Mouse (Mus musculus): ENCODE results near the gene Ptprn2. TPM values are rescaled to one million over a fixed set of nuclear protein-coding genes. Genes with fewer than 3 reads are reported as not detected.

Gene Ptprn2
- polyA plus RNA-seq, 1 experiment from 2014 or later, result 0.08 TPM

- H3K4me3 ChIP-seq, result no peak overlapping the region
- no peaks in the 10 kb centered on the region for H3K36me3 ChIP-seq
- 66% methylated on average over 5 of the region's 5 CpGs for WGBS
- no peak overlapping the region for H3K9ac ChIP-seq
- no peak overlapping the region for H3K27ac ChIP-seq
- 0 out of 2 replicates have a peak, but pooled peaks cover 4% of the 10 kb centered on the region for H3K4me1 ChIP-seq
- no peaks in the 10 kb centered on the region for H3K9me3 ChIP-seq
- H3K4me2 ChIP-seq, result no peak overlapping the region
- no peaks in the 10 kb centered on the region; the same call in 1 of the 2 replicates for H3K27me3 ChIP-seq
- ATAC-seq (ENCODE audit: insufficient number of reproducible peaks, insufficient read depth, low FRiP score, low TSS enrichment, low read depth), result no peak
These were observed 542.9 kb downstream of the Ptprn2 start for GRCm38 (mm10) chr12:117028333-117028961.

GRCm38 (mm10) chr12:117033172-117033571 is 547.7 kb downstream of the Ptprn2 start:
- Histone ChIP-seq H3K4me3 (no peak overlapping the region), H3K4me2 (no peak overlapping the region), H3K27me3 (no peaks in the 10 kb centered on the region), H3K9ac (no peak overlapping the region), H3K27ac (no peak overlapping the region), H3K4me1 (no peaks in the 10 kb centered on the region), H3K36me3 (no peaks in the 10 kb centered on the region), H3K9me3 (no peaks in the 10 kb centered on the region)
- no peak for ATAC-seq (ENCODE audit: insufficient number of reproducible peaks, insufficient read depth, low FRiP score, low TSS enrichment, low read depth)
- 93% methylated on average over 1 of the region's 1 CpGs for WGBS

- H3K9me3 ChIP-seq, result no peaks in the 10 kb centered on the region
- no peak overlapping the region for H3K27ac ChIP-seq
- H3K36me3 ChIP-seq, result no peaks in the 10 kb centered on the region
- H3K9ac ChIP-seq, result no peak overlapping the region
- H3K4me3 ChIP-seq, result no peak overlapping the region
- ATAC-seq (ENCODE audit: insufficient number of reproducible peaks, insufficient read depth, low FRiP score, low TSS enrichment, low read depth), result no peak
- 91% methylated on average over 3 of the region's 3 CpGs for WGBS
- H3K4me1 ChIP-seq, result no peaks in the 10 kb centered on the region
- no peaks in the 10 kb centered on the region for H3K27me3 ChIP-seq
- no peak overlapping the region for H3K4me2 ChIP-seq
These were observed 549.0 kb downstream of the Ptprn2 start for GRCm38 (mm10) chr12:117034506-117034905.

GRCm38 (mm10) chr12:117035243-117035642 is 549.7 kb downstream of the Ptprn2 start:
- 0 out of 2 replicates have a peak, but pooled peaks have one; percentile 41 for ATAC-seq (ENCODE audit: insufficient number of reproducible peaks, insufficient read depth, low FRiP score, low TSS enrichment, low read depth)

GRCm38 (mm10) chr12:117039411-117039810 is 553.9 kb downstream of the Ptprn2 start:
- Histone ChIP-seq H3K27me3 (no peaks in the 10 kb centered on the region), H3K27ac (no peak overlapping the region), H3K4me2 (no peak overlapping the region), H3K9ac (no peak overlapping the region), H3K4me3 (no peak overlapping the region), H3K9me3 (peaks cover 4% of the 10 kb centered on the region; the same call in 1 of the 2 replicates), H3K4me1 (0 out of 2 replicates have a peak, but pooled peaks cover 4% of the 10 kb centered on the region), H3K36me3 (no peaks in the 10 kb centered on the region)
- 47% methylated on average over 3 of the region's 3 CpGs for WGBS
- ATAC-seq (ENCODE audit: insufficient number of reproducible peaks, insufficient read depth, low FRiP score, low TSS enrichment, low read depth), result no peak

More at GRCm38 (mm10) chr12:117035243-117035642, 549.7 kb downstream of the Ptprn2 start:
- H3K27ac ChIP-seq, result no peak overlapping the region
- no peak overlapping the region for H3K4me2 ChIP-seq
- H3K9me3 ChIP-seq, result no peaks in the 10 kb centered on the region
- no peak overlapping the region for H3K9ac ChIP-seq
- H3K36me3 ChIP-seq, result no peaks in the 10 kb centered on the region
- no peaks in the 10 kb centered on the region for H3K27me3 ChIP-seq
- WGBS, result 9% methylated on average over 2 of the region's 2 CpGs
- H3K4me3 ChIP-seq, result no peak overlapping the region
- no peaks in the 10 kb centered on the region for H3K4me1 ChIP-seq

- H3K27ac ChIP-seq, result no peak overlapping the region
- 92% methylated on average over 2 of the region's 2 CpGs for WGBS
- H3K9ac ChIP-seq, result no peak overlapping the region
- no peaks in the 10 kb centered on the region for H3K27me3 ChIP-seq
- 0 out of 2 replicates have a peak, but pooled peaks cover 4% of the 10 kb centered on the region for H3K4me1 ChIP-seq
- no peak overlapping the region for H3K4me2 ChIP-seq
- ATAC-seq (ENCODE audit: insufficient number of reproducible peaks, insufficient read depth, low FRiP score, low TSS enrichment, low read depth), result no peak
- no peaks in the 10 kb centered on the region for H3K36me3 ChIP-seq
- H3K9me3 ChIP-seq, result peaks cover 4% of the 10 kb centered on the region; the same call in 1 of the 2 replicates
- no peak overlapping the region for H3K4me3 ChIP-seq
These were observed 555.9 kb downstream of the Ptprn2 start for GRCm38 (mm10) chr12:117041409-117041808.

- H3K4me2 ChIP-seq, result no peak overlapping the region
- H3K27ac ChIP-seq, result no peak overlapping the region
- H3K9ac ChIP-seq, result no peak overlapping the region
- WGBS, result 73% methylated on average over 7 of the region's 7 CpGs
- H3K9me3 ChIP-seq, result peaks cover 4% of the 10 kb centered on the region; the same call in 1 of the 2 replicates
- ATAC-seq (ENCODE audit: insufficient number of reproducible peaks, insufficient read depth, low FRiP score, low TSS enrichment, low read depth), result no peak
- no peaks in the 10 kb centered on the region for H3K36me3 ChIP-seq
- no peaks in the 10 kb centered on the region for H3K27me3 ChIP-seq
- no peak overlapping the region for H3K4me3 ChIP-seq
- 0 out of 2 replicates have a peak, but pooled peaks cover 4% of the 10 kb centered on the region for H3K4me1 ChIP-seq
These were observed 557.2 kb downstream of the Ptprn2 start for GRCm38 (mm10) chr12:117042706-117043105.

- Histone ChIP-seq H3K9ac (no peak overlapping the region), H3K27ac (no peak overlapping the region), H3K4me1 (0 out of 2 replicates have a peak, but pooled peaks cover 4% of the 10 kb centered on the region), H3K36me3 (no peaks in the 10 kb centered on the region), H3K4me2 (no peak overlapping the region), H3K27me3 (no peaks in the 10 kb centered on the region), H3K4me3 (no peak overlapping the region), H3K9me3 (no peaks in the 10 kb centered on the region)
- no peak for ATAC-seq (ENCODE audit: insufficient number of reproducible peaks, insufficient read depth, low FRiP score, low TSS enrichment, low read depth)
- 11% methylated on average over 3 of the region's 3 CpGs for WGBS
These were observed 562.1 kb downstream of the Ptprn2 start for GRCm38 (mm10) chr12:117047384-117048251.

- H3K9ac ChIP-seq, result no peak overlapping the region
- no peak overlapping the region for H3K4me3 ChIP-seq
- no peaks in the 10 kb centered on the region for H3K9me3 ChIP-seq
- ATAC-seq (ENCODE audit: insufficient number of reproducible peaks, insufficient read depth, low FRiP score, low TSS enrichment, low read depth), result no peak
- peaks cover 9% of the 10 kb centered on the region; the same call in 1 of the 2 replicates for H3K4me1 ChIP-seq
- H3K27ac ChIP-seq, result no peak overlapping the region
- H3K27me3 ChIP-seq, result no peaks in the 10 kb centered on the region
- WGBS, result 88% methylated on average over 10 of the region's 10 CpGs
- no peaks in the 10 kb centered on the region for H3K36me3 ChIP-seq
- no peak overlapping the region for H3K4me2 ChIP-seq
These were observed 564.3 kb downstream of the Ptprn2 start for GRCm38 (mm10) chr12:117049829-117050228.

GRCm38 (mm10) chr12:117053223-117053850 is 567.8 kb downstream of the Ptprn2 start:
- ATAC-seq (ENCODE audit: insufficient number of reproducible peaks, insufficient read depth, low FRiP score, low TSS enrichment, low read depth), result no peak
- Histone ChIP-seq H3K27ac (no peak overlapping the region), H3K4me3 (no peak overlapping the region), H3K4me2 (peak overlapping the region; percentile 46), H3K9me3 (no peaks in the 10 kb centered on the region), H3K9ac (no peak overlapping the region), H3K27me3 (no peaks in the 10 kb centered on the region), H3K36me3 (no peaks in the 10 kb centered on the region), H3K4me1 (peaks cover 9% of the 10 kb centered on the region; the same call in 1 of the 2 replicates)
- 73% methylated on average over 9 of the region's 9 CpGs for WGBS

Data from embryonic facial prominence, embryonic 13.5 days (tissue).